Mouse (Mus musculus) embryonic facial prominence, embryonic 13.5 days (tissue): Measurements from ENCODE around the gene Polr3c. TPM values are rescaled to one million over a fixed set of nuclear protein-coding genes. Genes with fewer than 3 reads are reported as not detected.
"Not testable (repeated sequence)": the region's sequence is repeated elsewhere in the genome, so short reads cannot be mapped to it uniquely, and the experiment has no call there.

Experiments
- ATAC-seq: fragments of 200-750 bp; cut with Nextera tagmentation; 2 replicates; pipeline ENCODE4 v1.8.0; 2017; ENCODE audit warnings: low read depth; ENCODE audit not compliant: insufficient number of reproducible peaks, insufficient read depth, low FRiP score, low TSS enrichment
- H3K27ac ChIP-seq: fragments of 300-500 bp; sonication (generic); 2 replicates; pipeline ENCODE4 v1.5.1; 2015; ENCODE audit warnings: moderate library complexity, mild to moderate bottlenecking, inconsistent platforms
- H3K27me3 ChIP-seq: fragments of 300-500 bp; sonication (generic); 2 replicates; pipeline ENCODE4 v1.6.1; 2015; ENCODE audit warnings: mild to moderate bottlenecking, inconsistent platforms
- H3K36me3 ChIP-seq: fragments of 300-500 bp; sonication (generic); 2 replicates; pipeline ENCODE4 v1.6.1; 2015; ENCODE audit warnings: mild to moderate bottlenecking, inconsistent platforms
- H3K4me1 ChIP-seq: fragments of 300-500 bp; sonication (generic); 2 replicates; pipeline ENCODE4 v1.6.1; 2015; ENCODE audit warnings: inconsistent platforms
- H3K4me2 ChIP-seq: fragments of 300-500 bp; sonication (generic); 2 replicates; pipeline ENCODE4 v1.6.1; 2015; ENCODE audit warnings: moderate library complexity, mild to moderate bottlenecking, inconsistent platforms
- H3K4me3 ChIP-seq: fragments of 300-500 bp; sonication (generic); 2 replicates; pipeline ENCODE4 v1.5.1; 2015; ENCODE audit warnings: mild to moderate bottlenecking, inconsistent platforms
- H3K9ac ChIP-seq: fragments of 300-500 bp; sonication (generic); 2 replicates; pipeline ENCODE4 v1.6.1; 2015; ENCODE audit warnings: mild to moderate bottlenecking, inconsistent platforms
- H3K9me3 ChIP-seq: fragments of 300-500 bp; sonication (generic); 2 replicates; pipeline ENCODE4 v1.6.1; 2016; ENCODE audit warnings: inconsistent platforms
- WGBS: fragments of 180-500 bp; shearing (Covaris S2); methylation state at CpG from one replicate; pipeline ENCODE4 v1.1.7; 2015; ENCODE audit warnings: mixed read lengths; 5-methylcytosine and 5-hydroxymethylcytosine counted together
- polyA plus RNA-seq: library from polyadenylated mRNA; unstranded; fragments of >200 nt; fragmentation: Nextera tagmentation; extraction: Ambion mirVana; gene quantifications from 2 replicates; pipeline ENCODE4 v1.2.1, GENCODE M21; 2015

Polr3c gene
- polyA plus RNA-seq, 1 experiment from 2014 or later, result 34.5 TPM

DNA sequence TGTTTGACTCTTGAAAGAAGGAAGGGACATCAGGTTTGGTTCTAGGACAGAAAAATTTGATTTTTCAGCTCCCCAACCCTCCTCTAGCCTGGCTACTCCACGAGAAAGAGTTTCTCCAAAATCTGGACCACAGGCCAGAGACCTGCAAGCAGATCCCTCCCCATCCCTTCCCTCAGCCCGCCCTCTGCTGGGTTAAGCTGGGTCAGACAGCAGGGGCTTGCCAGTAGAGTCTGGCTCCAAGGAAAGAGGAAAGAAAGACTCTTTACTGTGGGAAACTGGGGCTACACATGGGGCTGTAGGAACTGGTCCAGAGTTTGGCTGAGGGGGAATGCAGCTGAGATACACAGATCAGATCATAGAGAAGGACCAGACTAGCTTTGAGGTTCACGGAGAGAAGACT is 34.9 kb downstream of the Polr3c start:
- Histone ChIP-seq H3K4me3 (no peak overlapping the region), H3K9ac (0 out of 2 replicates have a peak overlapping the region, but pooled peaks have one; percentile 46), H3K9me3 (no peaks in the 10 kb centered on the region), H3K4me2 (no peak overlapping the region), H3K4me1 (peaks cover 13% of the 10 kb centered on the region), H3K27me3 (no peaks in the 10 kb centered on the region), H3K36me3 (no peaks in the 10 kb centered on the region), H3K27ac (no peak overlapping the region)
- WGBS, result 12% methylated on average over 3 of the region's 3 CpGs
- ATAC-seq, result no peak

DNA sequence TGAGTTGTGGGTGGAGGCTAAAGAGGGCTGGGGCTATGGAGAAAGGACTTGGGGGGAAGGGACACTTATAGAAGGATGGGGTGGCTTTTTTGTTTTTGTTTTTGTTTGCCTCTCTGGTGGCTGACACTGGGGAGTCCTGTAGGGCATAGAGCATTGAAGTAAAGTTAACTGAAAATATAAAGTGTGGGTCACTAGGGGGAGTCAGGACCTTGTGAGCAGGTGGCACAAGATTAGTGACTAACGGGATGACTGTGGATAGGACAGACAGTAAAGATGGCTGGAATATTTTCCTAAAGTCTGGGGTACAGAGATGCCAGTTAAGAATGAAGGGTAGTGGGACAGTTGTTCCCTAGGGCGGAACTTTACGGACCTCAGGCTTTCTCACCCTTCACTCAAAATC is 37.1 kb downstream of the Polr3c start:
- no peak overlapping the region for H3K9ac ChIP-seq

DNA sequence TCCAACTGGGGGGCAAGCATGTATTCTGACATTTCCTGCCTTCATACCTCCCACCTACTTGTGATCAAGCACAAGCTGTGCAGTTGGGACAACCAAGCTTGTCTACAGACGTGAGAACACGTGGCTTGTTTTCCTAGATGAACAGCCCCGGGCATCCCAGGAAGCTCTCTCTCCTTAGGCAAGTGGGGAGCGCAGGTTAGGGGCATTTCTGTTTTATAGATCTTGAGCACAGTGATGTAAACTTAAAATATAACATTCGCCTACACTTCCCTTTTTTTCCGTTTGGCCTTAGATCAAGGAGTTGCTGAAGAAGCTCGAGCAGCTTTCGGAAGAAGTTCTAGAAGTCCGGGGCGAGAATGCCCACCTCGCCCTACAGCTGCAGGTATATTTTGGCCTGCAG is 38.6 kb downstream of the Polr3c start:
- no peak overlapping the region for H3K4me2 ChIP-seq
- H3K4me3 ChIP-seq, result no peak overlapping the region
- H3K9me3 ChIP-seq, result no peaks in the 10 kb centered on the region
- no peak overlapping the region for H3K27ac ChIP-seq
- WGBS, result 80% methylated on average over 11 of the region's 11 CpGs
- ATAC-seq, result no peak
- H3K27me3 ChIP-seq, result peaks cover 11% of the 10 kb centered on the region
- no peaks in the 10 kb centered on the region for H3K36me3 ChIP-seq
- H3K9ac ChIP-seq, result no peak overlapping the region
- peaks cover 16% of the 10 kb centered on the region for H3K4me1 ChIP-seq

More for the DNA sequence above, 37.1 kb downstream of the Polr3c start:
- whole genome bisulfite sequencing, result 46% methylated on average over 3 of the region's 3 CpGs
- no peak for ATAC-seq
- no peaks in the 10 kb centered on the region for H3K9me3 ChIP-seq
- no peaks in the 10 kb centered on the region for H3K27me3 ChIP-seq
- H3K27ac ChIP-seq, result no peak overlapping the region
- H3K36me3 ChIP-seq, result no peaks in the 10 kb centered on the region
- H3K4me3 ChIP-seq, result no peak overlapping the region
- no peak overlapping the region for H3K4me2 ChIP-seq
- peaks cover 5% of the 10 kb centered on the region; the same call in 1 of the 2 replicates for H3K4me1 ChIP-seq

DNA sequence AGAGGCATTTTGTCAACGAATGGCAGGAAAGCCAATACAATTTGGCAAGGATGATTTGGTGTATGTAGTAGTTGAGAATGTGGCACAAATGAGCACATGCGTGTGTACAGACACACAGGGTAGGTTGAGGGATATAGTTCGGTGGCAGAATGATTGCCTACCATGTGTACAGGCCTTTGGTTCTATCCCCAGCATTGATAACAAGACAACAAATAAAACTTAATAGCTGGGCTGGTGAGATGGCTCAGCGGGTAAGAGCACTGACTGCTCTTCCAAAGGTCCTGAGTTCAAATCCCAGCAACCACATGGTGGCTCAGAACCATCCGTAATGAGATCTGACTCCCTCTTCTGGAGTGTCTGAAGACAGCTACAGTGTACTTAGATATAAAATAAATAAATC is 41.4 kb downstream of the Polr3c start:
- not testable (repeated sequence) for H3K4me2 ChIP-seq, H3K4me3 ChIP-seq, H3K36me3 ChIP-seq, H3K27ac ChIP-seq, H3K9me3 ChIP-seq, ATAC-seq, H3K9ac ChIP-seq
- peaks cover 16% of the 10 kb centered on the region for H3K4me1 ChIP-seq
- H3K27me3 ChIP-seq, result peaks cover 13% of the 10 kb centered on the region
- 93% methylated on average over 5 of the region's 5 CpGs for WGBS

DNA sequence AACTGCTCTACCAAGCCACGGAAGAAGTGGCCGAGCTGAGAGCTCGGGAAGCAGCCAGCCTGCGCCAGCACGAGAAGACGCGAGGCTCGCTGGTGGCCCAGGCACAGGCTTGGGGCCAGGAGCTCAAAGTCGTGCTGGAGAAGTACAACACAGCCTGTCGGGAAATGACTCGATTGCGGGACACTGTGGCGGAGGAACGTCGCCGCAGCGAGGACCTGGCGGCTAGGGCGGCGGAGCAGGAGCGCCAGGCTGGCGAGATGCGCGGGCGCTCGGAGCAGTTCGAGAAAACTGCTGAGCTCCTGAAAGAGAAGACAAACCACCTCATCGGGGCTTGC is 42.6 kb downstream of the Polr3c start:
- Histone ChIP-seq H3K9ac (peak overlapping the region; percentile 59), H3K9me3 (no peaks in the 10 kb centered on the region), H3K27me3 (peaks cover 24% of the 10 kb centered on the region), H3K4me3 (peak overlapping the region; percentile 30), H3K27ac (peak overlapping the region; percentile 33; the same call in 1 of the 2 replicates), H3K4me2 (peak overlapping the region; percentile 59), H3K36me3 (no peaks in the 10 kb centered on the region), H3K4me1 (peaks cover 16% of the 10 kb centered on the region)
- 32% methylated on average over 28 of the region's 28 CpGs for WGBS
- no peak for ATAC-seq

DNA sequence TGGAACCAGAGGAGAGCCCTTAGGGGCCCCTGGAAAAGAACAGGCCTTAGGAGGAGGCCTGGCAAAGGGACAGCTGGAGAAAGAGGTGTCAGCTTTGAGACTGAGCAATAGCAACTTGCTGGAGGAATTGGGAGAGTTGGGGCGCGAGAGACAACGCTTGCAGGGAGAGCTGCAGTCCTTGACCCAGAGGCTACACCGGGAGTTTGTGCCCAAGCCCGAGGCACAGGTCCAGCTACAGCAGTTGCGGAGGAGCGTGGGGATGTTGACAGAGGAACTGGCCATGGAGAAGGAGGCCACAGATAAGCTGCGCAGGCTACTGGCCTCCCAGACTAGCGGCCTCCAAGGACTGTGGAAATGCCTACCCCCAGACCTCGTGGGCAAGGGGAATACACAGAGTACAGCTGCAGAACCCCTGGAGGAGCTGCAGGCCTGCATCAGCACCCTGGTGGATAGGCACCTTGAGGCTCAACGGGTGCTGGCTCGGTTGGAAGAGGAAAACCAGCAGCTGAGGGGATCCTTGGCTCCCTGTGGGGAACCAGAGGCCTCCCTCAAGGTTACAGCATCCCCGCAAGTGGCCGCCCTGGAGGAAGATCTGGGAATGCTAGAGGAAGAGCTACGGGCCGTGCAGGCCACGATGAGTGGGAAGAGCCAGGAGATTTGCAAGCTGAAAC is 43.1 kb downstream of the Polr3c start:
- Histone ChIP-seq H3K4me2 (peak overlapping the region; percentile 59), H3K36me3 (no peaks in the 10 kb centered on the region), H3K27me3 (peaks cover 29% of the 10 kb centered on the region), H3K4me3 (peak overlapping the region; percentile 30), H3K27ac (peak overlapping the region; percentile 33; the same call in 1 of the 2 replicates), H3K4me1 (peaks cover 11% of the 10 kb centered on the region), H3K9ac (peak overlapping the region; percentile 59), H3K9me3 (no peaks in the 10 kb centered on the region)
- 55% methylated on average over 17 of the region's 17 CpGs for WGBS
- ATAC-seq, result no peak

DNA sequence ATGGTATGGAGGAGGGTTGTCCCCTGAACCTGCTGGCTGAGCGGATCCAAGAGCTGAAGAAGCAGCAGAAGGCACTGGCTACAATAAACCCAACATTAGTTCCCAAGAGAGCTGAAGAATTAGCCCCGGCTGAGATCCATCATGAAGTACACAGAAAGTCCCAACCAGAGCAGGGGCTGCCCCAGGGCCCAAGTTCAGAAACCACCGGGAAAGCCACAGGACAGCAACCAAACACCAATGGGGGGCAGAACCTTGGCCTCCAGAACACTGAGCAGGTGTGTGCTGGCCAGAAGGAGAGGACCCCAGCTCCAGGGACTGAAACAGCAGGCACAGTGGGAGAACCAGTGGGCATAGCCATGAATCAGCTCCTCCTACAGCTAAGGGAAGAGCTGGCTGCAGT is 43.9 kb downstream of the Polr3c start:
- no peaks in the 10 kb centered on the region for H3K36me3 ChIP-seq
- H3K27me3 ChIP-seq, result peaks cover 30% of the 10 kb centered on the region
- no peak for ATAC-seq
- no peak overlapping the region for H3K9ac ChIP-seq
- H3K27ac ChIP-seq, result no peak overlapping the region
- 81% methylated on average over 3 of the region's 3 CpGs for WGBS
- H3K4me1 ChIP-seq, result peaks cover 11% of the 10 kb centered on the region
- no peak overlapping the region for H3K4me3 ChIP-seq
- no peaks in the 10 kb centered on the region for H3K9me3 ChIP-seq
- no peak overlapping the region for H3K4me2 ChIP-seq

DNA sequence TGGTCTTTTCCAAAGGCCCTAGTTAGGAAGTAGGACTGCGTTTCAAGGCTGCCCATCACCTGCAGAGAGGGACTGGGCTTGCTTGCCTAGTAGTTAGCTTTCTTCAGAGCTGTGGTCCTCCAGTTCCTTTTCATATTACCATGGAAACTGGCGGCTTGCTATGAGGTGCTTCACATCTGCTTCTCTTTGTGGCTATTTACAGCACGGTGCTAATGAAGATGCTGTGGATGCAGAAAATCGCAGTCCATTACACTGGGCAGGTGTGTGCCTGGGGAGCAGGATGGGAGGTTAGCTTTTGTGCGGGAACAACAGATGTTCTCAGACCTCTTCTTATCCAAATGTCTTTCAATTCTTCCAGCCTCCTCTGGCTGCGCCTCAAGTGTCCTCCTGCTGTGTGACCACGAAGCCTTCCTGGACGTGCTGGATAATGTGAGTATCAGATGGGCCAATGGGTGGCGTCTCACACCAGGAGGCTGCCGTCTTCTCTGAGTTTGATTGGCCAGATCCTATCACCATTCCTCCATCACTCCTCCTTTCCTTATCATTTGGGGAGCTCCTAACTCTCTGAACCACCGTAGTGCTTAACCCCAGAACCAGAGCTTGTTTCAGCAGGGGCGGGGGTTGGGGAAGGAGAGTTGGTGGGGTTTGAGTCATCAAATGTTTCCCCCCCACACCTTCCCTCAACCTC is 47.0 kb downstream of the Polr3c start:
- Histone ChIP-seq H3K4me3 (no peak overlapping the region), H3K27me3 (peaks cover 30% of the 10 kb centered on the region), H3K36me3 (no peaks in the 10 kb centered on the region), H3K9ac (no peak overlapping the region), H3K4me2 (no peak overlapping the region), H3K27ac (no peak overlapping the region), H3K9me3 (no peaks in the 10 kb centered on the region), H3K4me1 (peaks cover 15% of the 10 kb centered on the region)
- 33% methylated on average over 12 of the region's 12 CpGs for WGBS
- no peak for ATAC-seq

DNA sequence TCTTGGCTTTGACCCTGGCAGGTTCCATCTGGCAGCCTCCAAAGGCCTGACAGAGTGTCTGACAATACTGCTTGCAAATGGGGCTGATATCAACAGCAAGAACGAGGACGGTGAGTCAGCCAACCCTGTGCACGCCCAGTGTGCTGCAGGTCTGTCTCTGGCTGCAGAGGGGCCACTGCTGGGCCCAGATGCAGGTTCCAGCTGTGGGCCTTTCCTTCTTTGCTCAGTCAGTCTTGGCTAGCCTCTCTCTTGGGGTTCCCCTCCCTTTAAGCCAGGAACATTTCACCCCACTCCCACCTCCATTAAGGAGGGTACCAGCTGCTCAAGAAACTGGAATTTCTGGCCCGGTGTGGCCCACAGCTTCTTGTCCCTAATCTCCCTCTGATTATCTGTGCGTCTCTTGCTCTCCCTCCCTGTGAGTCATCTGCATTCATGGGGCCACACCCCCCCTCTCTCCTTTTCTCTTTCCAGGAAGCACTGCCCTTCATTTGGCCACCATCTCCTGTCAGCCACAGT is 48.2 kb downstream of the Polr3c start:
- H3K9ac ChIP-seq, result no peak overlapping the region

DNA sequence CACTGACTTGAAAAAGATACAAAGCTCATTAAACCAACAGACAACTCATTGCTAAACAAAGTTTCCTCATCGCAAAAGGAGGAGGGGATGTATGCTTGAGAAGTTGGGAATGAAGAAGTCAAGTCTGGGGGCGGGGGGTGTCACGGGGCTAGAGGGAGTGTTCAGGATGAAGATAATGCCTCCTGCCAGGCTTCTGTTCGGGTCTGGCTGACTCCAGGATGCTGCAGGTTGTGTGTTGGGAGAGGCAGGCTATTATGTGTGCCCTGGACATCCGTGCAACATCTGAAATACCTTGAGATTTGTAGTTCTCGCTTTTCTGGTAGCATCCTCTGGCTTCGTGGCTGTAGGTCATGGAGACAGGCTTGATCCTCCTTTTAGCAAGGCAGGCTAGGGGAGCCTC is 49.0 kb downstream of the Polr3c start:
- no peak for ATAC-seq
- Histone ChIP-seq H3K9me3 (no peaks in the 10 kb centered on the region), H3K27ac (no peak overlapping the region)

More for the DNA sequence above, 48.2 kb downstream of the Polr3c start:
- Histone ChIP-seq H3K36me3 (no peaks in the 10 kb centered on the region), H3K27me3 (peaks cover 23% of the 10 kb centered on the region), H3K9me3 (no peaks in the 10 kb centered on the region), H3K4me1 (peaks cover 13% of the 10 kb centered on the region), H3K4me3 (no peak overlapping the region), H3K27ac (no peak overlapping the region; the same call in 1 of the 2 replicates), H3K4me2 (no peak overlapping the region)
- ATAC-seq, result no peak
- 19% methylated on average over 5 of the region's 5 CpGs for WGBS

DNA sequence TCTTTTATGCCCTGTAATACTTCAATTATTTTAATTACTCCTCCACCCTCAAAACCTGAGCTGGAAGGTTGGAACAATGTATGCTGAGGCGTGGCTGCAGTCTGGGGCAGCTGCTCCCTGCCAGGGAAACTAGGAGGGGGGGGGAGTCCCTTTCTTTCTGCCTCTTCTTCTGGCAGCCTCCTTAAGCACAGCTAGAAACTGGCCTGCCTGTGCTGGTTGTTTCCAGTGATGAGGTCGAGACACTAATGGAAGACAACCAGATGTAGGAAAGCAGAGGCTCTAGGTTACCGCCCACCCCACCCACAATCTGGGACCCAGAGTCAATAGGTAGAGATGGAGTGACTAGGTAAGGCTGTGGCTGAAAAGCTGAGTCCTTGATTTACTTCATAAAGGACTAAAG is 51.7 kb downstream of the Polr3c start:
- peaks cover 14% of the 10 kb centered on the region for H3K27me3 ChIP-seq
- 48% methylated on average over 3 of the region's 3 CpGs for WGBS
- H3K27ac ChIP-seq, result peak overlapping the region; percentile 28
- H3K4me2 ChIP-seq, result no peak overlapping the region
- H3K36me3 ChIP-seq, result no peaks in the 10 kb centered on the region
- peaks cover 12% of the 10 kb centered on the region for H3K4me1 ChIP-seq
- H3K9me3 ChIP-seq, result no peaks in the 10 kb centered on the region
- no peak overlapping the region for H3K9ac ChIP-seq
- no peak overlapping the region for H3K4me3 ChIP-seq
- no peak for ATAC-seq

More for the DNA sequence above, 49.0 kb downstream of the Polr3c start:
- H3K9ac ChIP-seq, result no peak overlapping the region
- peaks cover 11% of the 10 kb centered on the region for H3K4me1 ChIP-seq
- WGBS, result 72% methylated on average over 7 of the region's 7 CpGs
- H3K36me3 ChIP-seq, result no peaks in the 10 kb centered on the region
- H3K4me3 ChIP-seq, result no peak overlapping the region
- no peak overlapping the region for H3K4me2 ChIP-seq
- peaks cover 17% of the 10 kb centered on the region for H3K27me3 ChIP-seq

DNA sequence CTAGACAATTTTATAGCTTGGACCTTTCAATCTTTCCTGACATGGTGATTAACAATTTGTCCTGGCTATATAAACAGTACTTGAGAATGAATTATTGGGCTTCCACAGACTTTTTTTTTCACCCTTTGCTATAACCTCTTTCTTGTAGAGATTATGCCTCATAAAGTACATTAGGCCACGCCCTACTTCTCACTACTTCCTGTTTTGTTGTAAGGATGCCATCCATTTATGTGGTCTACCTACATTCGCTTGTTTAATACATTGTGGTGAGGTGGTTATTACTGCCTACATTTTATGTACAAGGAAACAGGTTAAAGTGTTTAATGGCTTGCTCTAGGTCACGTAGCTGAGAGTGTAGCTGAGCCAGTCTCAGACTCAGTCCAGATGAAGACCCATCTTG is 52.3 kb downstream of the Polr3c start:
- ATAC-seq, result no peak
- Histone ChIP-seq H3K27me3 (peaks cover 10% of the 10 kb centered on the region; the same call in 1 of the 2 replicates), H3K4me1 (peaks cover 17% of the 10 kb centered on the region), H3K4me2 (no peak overlapping the region), H3K36me3 (no peaks in the 10 kb centered on the region), H3K9me3 (no peaks in the 10 kb centered on the region), H3K9ac (no peak overlapping the region), H3K27ac (peak overlapping the region; percentile 28), H3K4me3 (no peak overlapping the region)
- 80% methylated on average over 3 of the region's 3 CpGs for WGBS
